Mouse (Mus musculus): ENCODE measurements around the gene Rflna.

The Rflna gene

GRCm38 (mm10) chr5:125005871-125006652 lies 3.0 kb downstream of the Rflna start:
- DNase-seq (ENCODE audit: low read depth, low spot score), result no peak

- DNase-seq (ENCODE audit: low read depth, low spot score), result no peak
Measured at GRCm38 (mm10) chr5:125006896-125007295, 3.9 kb downstream of the Rflna start.

- no peak for DNase-seq (ENCODE audit: low read depth, low spot score)
Measured at GRCm38 (mm10) chr5:125011166-125011565, 8.1 kb downstream of the Rflna start.

DNA sequence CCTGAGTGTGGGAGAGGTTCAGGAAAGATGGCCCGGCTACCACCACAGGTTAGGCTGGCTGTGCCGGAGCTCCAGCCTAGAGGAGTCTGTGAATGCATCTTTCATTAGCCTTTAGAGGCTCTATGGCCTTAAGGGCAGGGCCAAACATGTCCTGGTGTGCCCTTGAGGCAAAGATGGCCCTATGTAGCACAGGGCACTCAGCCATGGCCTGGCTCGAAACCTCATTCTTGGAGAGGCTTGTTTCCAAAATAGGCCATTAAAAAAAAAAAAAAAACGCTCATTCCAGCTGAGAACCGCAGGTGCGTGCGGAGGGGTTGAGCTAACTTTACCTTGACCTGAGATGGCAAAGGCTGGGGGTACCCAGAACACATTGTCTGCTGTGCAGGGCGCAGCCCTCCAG lies 8.6 kb downstream of the Rflna start:
- DNase-seq (ENCODE audit: low read depth, low spot score), result no peak

DNA sequence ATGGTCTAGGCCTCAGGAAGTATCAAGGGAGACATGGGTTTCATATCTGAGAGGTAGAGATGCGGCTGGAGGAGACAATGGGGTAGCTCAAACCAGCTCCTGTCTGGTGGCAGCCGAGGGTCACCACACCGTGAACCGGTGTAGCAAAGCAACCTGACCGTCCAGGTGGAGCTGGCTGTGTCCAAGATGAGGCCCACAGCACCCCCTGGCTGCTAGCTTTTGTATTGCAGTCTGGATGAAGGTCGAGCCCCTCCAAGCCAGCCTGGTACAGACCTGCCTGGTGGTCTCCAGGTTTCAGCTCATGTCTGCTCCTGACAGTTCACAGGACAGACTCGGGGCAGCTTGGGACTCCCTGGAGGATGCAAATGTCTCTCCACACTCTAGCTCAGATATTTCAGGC lies 11.5 kb downstream of the Rflna start:
- DNase-seq (ENCODE audit: low read depth, low spot score), result peak; percentile 49

DNA sequence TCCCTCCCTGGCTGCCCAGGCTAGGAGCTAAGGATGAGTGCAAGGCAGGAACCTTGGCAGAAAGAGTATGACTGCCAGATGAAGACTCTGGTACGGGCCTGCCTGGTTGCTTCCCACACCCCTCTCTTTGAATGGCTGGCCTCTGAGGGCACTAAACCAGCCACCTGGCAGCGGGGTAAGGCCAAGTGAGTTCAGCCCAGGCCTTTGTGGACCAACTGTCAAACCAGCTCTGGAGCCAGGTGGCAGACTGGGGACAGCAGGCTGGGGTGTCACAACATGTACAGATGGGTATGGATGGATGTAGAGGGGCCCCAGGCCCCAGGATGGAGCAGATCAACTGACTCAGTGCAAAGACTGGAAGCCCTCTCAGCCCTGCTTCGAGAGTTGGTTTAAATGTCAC lies 12.0 kb downstream of the Rflna start:
- DNase-seq (ENCODE audit: low read depth, low spot score), result no peak

- no peak for DNase-seq (ENCODE audit: low read depth, low spot score)
Measured at GRCm38 (mm10) chr5:125015576-125015975, 12.6 kb downstream of the Rflna start.

GRCm38 (mm10) chr5:125016421-125017242 lies 13.6 kb downstream of the Rflna start:
- DNase-seq (ENCODE audit: low read depth, low spot score), result no peak

DNA sequence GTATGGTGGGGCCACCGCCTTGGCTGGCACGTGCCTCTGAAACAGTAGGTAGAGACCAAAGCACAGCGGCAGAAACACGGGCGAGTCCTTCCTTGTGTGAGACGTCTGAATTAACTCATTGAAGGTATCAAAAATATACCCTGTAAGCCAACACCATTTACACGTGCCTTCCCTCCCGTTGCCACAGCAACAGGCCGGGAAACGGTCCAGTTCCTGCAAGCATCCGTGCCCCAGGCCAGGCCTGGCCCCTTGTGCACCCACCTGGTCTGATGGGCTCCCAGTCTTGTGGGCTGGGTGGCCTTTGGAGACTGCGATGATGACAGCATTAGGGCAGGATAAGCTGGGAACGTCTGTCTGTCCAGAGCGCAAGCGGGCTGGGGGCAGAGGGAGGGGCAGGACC lies 14.3 kb downstream of the Rflna start:
- DNase-seq (ENCODE audit: low read depth, low spot score), result no peak

DNA sequence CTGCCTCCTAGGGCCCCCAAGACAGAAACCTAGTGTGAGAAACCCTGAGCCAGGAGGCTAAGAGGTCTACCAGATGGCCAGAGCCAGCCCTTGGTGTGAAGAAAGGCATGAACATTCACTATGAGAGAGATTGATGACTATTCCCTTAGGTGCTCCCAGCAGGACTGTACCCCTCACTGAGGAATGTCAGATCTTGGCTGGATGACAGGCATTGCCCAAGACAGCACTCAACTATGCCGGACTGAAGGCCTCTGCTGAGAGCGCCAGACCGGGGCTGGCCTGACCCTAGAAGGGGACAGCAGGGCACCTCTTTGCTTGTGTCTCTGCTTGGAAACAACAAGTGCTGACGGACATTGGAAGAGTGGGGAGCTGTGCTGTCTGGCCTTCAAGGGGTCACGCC lies 16.1 kb downstream of the Rflna start:
- DNase-seq (ENCODE audit: low read depth, low spot score), result no peak

DNA sequence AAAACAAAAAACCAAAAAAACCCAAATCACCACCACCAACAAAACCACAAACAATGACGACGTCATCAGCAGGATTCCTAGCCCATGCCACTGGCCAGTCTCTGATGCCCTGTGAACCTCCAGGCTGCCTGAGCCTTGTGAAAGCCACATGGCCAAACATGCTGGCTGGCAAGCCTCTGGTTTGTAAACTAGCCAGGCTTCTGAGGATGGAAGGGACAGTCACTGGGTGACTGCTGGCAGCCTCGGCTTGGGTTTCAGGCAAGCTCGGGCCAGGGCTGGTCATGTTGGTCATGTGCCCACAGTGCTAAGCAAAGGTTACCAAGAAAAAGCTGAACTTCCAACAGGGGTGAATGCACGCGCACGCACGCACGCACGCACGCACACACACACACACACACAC lies 18.3 kb downstream of the Rflna start:
- DNase-seq (ENCODE audit: low read depth, low spot score), result no peak

GRCm38 (mm10) chr5:125024002-125024401 lies 21.0 kb downstream of the Rflna start:
- peak; percentile 21 for DNase-seq (ENCODE audit: low read depth, low spot score)

GRCm38 (mm10) chr5:125028371-125028770 lies 25.4 kb downstream of the Rflna start:
- no peak for DNase-seq (ENCODE audit: low read depth, low spot score)

DNA sequence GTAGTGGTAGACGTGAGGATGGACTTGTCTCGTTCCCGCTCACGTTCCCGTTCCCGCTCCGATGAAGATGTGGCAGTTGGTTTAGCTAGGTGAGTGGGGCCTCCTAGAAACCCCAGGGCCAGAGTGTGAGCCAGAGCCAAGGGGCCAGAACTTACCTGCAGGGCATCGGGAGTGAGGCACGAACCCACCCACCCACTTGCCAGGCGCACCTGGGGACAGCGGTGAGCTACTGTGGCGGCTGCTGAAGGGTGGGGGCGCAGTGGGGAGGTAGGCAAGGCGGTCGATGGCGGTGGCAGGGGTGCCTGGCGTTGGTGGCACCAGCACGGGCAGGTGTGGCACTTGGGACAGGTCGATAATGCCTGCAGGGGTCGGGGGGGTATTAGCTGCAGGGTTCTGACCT lies 25.9 kb downstream of the Rflna start:
- DNase-seq (ENCODE audit: low read depth, low spot score), result no peak

- DNase-seq (ENCODE audit: low read depth, low spot score), result no peak
Measured at GRCm38 (mm10) chr5:125036483-125036882, 33.5 kb downstream of the Rflna start.

GRCm38 (mm10) chr5:125039377-125040027 lies 36.5 kb downstream of the Rflna start:
- DNase-seq (ENCODE audit: low read depth, low spot score), result no peak

- no peak for DNase-seq (ENCODE audit: low read depth, low spot score)
Measured at GRCm38 (mm10) chr5:125040128-125040584, 37.1 kb downstream of the Rflna start.

DNA sequence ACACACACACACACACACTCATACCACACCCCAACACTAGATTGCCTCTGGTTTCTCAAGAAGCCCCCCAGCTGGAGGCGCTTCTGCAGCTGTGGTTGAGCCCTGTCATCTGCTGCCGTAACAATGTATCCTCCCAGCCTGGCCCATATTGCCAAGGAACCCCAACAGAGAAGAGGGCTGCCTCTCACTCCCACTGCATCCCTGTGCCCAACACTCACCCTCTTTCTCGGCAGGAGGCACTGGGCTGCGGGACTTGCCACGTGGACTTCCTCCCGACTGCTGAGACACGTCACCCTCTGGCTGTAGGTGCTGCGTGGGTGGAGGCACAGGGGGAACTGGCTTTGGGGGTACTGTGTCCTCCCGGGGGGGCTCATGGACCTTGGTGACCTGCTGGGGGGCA lies 38.6 kb downstream of the Rflna start:
- no peak for DNase-seq (ENCODE audit: low read depth, low spot score)

- DNase-seq (ENCODE audit: low read depth, low spot score), result no peak
Measured at GRCm38 (mm10) chr5:125043448-125043847, 40.4 kb downstream of the Rflna start.

GRCm38 (mm10) chr5:125045202-125045601 lies 42.2 kb downstream of the Rflna start:
- DNase-seq (ENCODE audit: low read depth, low spot score), result no peak

- DNase-seq (ENCODE audit: low read depth, low spot score), result no peak
Measured at GRCm38 (mm10) chr5:125046436-125046835, 43.4 kb downstream of the Rflna start.

- DNase-seq (ENCODE audit: low read depth, low spot score), result no peak
Measured at GRCm38 (mm10) chr5:125049481-125049880, 46.5 kb downstream of the Rflna start.
